Mouse (Mus musculus): ENCODE results near the gene Chit1.

The Chit1 gene

DNA sequence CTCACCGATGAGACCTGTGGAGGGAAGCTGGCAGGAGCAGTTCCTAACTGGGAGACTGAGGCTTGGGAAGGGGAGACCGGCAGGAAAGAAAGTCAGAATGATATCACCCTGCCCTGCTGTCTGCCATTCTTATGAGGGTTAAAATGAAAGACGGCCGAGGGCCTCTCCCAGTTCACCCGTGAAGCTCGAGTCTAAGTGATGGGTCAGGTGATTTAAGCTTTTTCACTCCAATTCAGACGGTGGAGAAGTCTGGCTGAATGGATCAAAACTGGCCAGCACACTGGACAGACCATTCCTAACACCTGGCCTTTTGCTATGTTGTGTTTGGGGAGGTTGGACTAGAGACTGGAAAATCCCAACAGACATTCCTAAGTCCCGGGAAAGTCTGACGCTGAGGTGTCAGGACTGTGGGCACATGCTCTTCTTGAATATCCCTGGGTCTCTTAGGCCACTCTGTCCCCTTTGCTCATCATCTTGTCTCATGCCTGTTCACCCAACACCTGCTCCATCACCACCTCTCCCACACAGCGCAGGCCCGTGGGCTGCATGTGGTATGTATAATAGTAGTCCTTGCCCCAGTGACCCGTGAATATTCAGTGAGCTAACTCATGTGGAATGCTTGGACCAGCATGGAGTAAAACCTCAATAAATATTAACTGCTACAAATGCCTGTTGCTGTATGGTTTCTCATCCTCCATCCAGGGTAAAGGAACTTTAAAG lies 11.4 kb upstream of the Chit1 start:
- DNase-seq: no peak

DNA sequence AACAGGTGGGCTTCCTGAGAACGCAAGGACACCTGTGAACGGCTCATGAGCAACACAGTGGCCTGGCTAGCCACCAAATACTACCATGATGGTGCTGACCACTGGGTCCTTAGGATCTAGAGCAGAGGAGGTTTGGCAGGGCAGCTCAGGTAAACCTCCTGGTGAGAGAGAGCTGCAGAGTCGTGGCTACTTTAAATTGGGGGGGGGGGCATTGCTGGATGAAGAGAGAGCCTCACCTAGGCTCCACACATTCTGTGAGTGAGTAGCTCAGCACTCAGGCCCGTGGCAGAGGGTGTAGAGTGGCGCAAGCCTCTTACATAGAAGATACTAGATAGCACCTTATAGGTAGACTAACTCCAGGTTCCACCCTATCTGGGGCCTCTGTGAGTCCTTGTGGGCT lies 10.6 kb upstream of the Chit1 start:
- no peak for DNase-seq

DNA sequence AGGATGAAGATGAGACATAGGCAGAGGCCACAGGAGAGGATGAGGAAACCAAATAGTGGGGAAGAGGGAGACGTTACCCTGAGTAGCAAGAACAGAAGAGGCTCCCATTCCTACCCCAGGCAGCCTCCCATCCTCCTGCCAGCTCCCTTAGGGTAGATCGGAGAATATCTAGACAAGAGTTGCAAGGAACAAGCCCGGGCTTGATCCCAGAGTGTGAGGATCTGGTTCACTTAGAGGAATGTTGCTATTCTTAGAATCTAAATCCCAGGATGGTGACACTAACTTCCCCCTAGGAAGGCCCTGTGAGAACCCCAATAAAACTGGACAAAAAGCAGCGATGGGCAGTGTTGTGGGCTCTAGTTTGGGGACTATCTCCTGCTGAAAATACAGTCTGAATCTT lies 10.1 kb upstream of the Chit1 start:
- DNase-seq: no peak

DNA sequence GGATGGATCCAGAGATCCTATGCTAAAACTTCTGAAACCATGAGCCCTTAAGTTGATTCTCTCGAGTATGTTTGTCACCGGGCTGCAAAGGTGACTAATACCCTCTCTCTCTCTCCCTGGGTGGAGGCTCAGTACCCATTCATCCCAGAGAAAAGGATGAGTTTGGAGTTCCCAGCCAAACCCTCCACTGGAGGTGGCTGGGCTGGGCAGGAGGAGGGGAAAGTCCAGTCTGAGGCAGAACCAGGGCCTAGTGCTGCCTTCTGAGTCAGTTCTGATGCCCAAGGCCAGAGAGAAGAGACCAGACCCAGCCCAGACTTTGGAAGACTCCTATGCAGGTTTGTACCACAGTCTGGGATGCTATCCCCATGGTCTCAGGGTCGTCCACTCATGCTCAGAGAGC lies 9.4 kb upstream of the Chit1 start:
- DNase-seq: no peak

DNA sequence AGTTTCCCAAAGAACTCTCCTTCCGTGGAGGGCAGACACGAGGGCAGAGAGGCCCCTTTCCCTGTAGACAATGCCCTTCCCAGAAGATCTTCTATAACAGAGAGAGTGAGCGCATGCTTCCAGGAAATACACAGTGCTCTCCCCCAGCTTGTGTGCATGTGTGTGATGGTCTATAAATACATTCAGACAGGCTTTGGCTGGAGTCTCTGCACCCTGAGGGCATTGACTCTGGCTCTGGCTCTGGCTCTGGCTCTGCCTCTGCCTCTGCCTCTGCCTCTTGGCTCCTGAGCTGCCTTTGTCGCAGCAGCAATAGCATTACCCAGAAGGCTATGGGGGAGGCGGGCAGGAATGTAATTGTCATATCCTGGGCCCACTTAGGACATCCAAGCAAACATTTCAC lies 7.2 kb upstream of the Chit1 start:
- no peak for DNase-seq

GRCm38 (mm10) chr1:134105043-134105763 lies 5.8 kb upstream of the Chit1 start:
- DNase-seq: no peak

GRCm38 (mm10) chr1:134105764-134106430 lies 5.1 kb upstream of the Chit1 start:
- DNase-seq: no peak

GRCm38 (mm10) chr1:134106719-134107118 lies 4.3 kb upstream of the Chit1 start:
- DNase-seq: peak in 1 of 2 experiments; percentile 67

- DNase-seq: no peak
Observed at GRCm38 (mm10) chr1:134107777-134108176, 3.3 kb upstream of the Chit1 start.

DNA sequence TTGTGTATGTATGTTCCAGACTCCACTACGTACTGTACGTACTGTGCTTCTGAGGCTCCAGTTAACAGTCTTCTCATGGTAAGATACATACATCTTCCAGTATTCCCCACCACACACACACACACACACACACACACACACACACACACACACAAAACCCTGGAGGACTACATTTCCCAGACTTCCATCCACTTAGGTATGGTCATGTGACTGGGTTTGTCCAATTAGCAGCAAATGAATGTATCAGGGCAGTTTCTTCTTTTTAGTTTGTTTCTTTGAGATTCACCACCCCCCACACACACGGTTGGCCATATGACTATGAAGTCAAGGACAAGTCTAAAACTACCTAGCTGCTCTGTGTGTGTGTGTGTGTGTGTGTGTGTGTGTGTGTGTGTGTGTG lies 1.0 kb upstream of the Chit1 start:
- DNase-seq: no peak

DNA sequence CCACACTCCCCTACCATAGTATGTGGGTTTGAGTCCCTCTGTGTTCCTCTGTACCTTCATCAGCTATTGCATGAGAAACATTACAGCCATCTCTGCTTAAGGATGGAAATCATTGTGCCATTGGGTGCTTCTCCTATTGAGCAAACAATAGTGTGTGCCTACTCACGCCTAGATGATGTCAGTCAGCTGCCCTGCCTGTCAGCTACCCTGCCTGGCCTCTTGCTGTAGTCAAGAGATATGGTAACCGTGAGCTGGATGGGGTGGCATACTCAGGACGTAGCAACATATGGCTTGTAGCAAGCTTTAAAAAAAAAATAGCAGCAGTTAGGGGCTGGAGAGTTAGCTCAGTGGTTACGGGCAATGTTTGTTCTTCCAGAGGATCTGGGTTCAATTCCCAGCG lies 593 bp upstream of the Chit1 start:
- no peak for DNase-seq

- DNase-seq: no peak
Observed at GRCm38 (mm10) chr1:134113560-134113959, 2.5 kb downstream of the Chit1 start.

GRCm38 (mm10) chr1:134114018-134114417 lies 3.0 kb downstream of the Chit1 start:
- no peak for DNase-seq

- DNase-seq: no peak
Observed at GRCm38 (mm10) chr1:134114730-134115129, 3.7 kb downstream of the Chit1 start.

- no peak for DNase-seq
Observed at GRCm38 (mm10) chr1:134115424-134115823, 4.4 kb downstream of the Chit1 start.

DNA sequence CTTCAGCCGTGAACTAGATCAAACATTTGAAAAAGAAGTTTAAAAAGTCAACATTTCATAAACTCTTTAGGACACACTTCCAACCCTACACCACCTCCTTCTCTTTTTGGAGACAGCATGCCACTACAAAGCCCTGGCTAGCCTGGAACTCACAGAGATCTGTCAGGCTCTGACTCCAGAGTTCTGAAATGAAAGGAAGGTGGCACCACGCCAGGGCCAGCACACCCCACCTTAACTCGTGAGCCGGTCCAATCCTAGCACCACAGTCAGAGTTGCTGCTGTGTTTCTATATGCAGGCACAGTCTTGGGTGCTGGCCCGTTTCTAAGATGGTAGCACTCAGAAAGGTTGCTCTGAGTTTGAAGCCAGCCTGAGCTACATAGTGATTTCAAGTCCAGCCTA lies 6.1 kb downstream of the Chit1 start:
- DNase-seq: no peak

DNA sequence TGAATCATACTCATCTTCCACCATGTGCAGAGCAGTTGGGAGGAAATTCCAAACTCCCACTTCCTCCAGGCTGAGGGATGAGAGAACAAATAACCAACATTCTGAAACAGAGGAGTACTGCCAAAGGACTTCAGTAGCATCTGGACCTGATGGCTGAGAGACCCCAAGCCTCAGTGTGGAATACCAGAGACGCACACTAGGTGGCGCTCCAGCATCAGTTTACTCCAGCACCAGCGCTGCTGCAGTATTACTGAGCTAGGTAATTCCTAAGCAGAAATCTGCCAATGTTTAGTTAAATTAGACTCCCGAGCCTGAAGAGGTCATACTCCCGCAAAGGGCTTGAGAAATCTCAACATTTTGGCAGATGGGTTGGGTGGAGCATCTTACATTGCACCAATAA lies 9.1 kb downstream of the Chit1 start:
- DNase-seq: peak; percentile 37 to 78

DNA sequence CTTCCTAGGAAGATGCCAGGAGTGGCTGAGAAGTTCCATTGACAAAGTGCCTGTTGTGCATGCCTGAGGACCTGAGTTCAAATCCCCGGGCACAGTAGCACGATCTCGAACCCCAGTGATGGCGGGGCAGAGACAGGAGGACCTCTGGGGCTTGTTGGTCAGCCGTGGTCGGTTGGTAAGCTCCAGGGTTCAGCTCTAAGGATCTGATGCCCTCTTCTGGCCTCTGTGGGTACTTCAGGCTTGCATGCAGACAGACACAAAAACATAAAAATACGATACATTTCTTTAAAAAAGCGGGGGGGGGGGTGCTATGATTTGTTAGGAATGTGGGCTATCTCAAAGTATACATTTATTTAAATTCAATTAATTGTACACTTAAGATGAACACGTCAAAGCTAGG lies 11.2 kb downstream of the Chit1 start:
- DNase-seq: no peak

DNA sequence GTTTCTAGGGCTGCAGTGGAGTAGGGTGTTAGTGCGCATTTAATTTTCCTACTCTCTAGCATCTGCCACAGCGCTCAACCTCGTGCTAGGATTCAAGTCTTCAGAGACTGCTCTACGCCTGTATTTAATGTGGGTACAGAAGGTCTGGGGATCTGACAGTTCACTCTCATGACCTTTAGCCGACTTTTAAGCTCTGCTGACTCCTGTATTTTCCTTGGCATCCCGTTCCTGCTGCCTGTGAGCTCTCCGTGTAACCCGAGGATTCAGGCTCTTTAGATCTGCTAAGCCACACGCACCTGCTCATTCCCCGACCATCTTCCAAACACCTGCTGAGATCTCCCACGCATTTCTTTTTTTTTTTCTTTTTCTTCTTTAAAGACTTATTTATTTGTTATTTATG lies 22.3 kb downstream of the Chit1 start:
- DNase-seq: no peak

- DNase-seq: no peak
Observed at GRCm38 (mm10) chr1:134136351-134136750, 25.3 kb downstream of the Chit1 start.

- DNase-seq: no peak
Observed at GRCm38 (mm10) chr1:134138424-134138823, 27.4 kb downstream of the Chit1 start.

DNA sequence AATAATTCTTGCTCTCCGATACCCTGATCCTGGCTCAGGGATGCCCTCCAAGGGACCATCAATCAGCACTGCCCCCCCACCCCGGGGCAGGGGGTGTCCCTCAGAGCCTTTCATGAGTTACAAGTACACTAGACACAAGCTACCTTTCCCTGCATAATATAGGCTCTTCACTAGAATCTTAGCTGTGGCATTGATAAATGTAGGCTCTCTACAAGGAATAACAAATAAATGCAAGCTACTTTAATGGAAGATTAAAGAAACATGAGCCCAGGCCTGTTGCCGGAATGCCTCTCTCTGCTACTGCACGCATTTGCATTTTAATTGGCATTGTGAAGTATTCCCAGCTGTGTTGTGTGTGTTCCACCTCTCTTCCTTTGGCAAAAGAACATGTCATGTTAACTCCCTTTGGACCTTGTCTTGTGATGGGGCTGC lies 31.3 kb downstream of the Chit1 start:
- no peak for DNase-seq

- no peak for DNase-seq
Observed at GRCm38 (mm10) chr1:134146066-134146465, 35.0 kb downstream of the Chit1 start.

DNA sequence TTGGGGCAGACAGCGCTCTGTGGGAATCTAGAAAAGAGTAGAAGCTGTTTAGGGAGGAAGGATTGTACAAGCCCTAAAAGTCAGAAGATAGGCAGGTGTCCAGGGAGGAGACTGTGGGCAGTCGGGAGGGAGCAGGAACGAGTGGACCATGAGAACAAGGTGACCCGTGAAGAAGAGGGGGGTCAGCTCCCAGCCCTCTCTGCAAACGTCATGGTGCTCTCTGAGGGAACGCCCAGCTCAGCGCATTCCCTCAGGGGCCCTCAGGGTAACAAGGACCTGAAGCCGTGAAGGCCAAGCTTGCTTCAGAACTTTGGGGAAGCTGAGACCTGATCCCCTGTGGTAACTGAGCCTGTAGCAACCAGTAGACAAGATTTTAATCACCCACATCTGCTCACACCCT lies 39.0 kb downstream of the Chit1 start:
- DNase-seq: no peak
